Mouse (Mus musculus): ENCODE measurements around the gene Arl4a. TPM values are rescaled to one million over a fixed set of nuclear protein-coding genes. Genes with fewer than 3 reads are reported as not detected.
A peak's percentile ranks its signal among the peaks of the same experiment; 100 is the strongest.

The Arl4a gene
- polyA plus RNA-seq, 1 experiment from 2014 or later: 88.1 TPM

GRCm38 (mm10) chr12:40037226-40037813 lies 505 bp downstream of the Arl4a start:
- WGBS: under 1% methylated on average over 36 of the region's 60 CpGs
- DNase-seq (ENCODE audit: low spot score): peak; percentile 98

GRCm38 (mm10) chr12:40036666-40037065 lies 1.2 kb downstream of the Arl4a start:
- DNase-seq (ENCODE audit: low spot score) (peak; percentile 38), ATAC-seq (ENCODE audit: low FRiP score) (no peak)
- Histone ChIP-seq H3K27me3 (ENCODE audit: control insufficient read depth, insufficient read depth, low read length) (no peaks in the 10 kb centered on the region), H3K4me3 (ENCODE audit: low read depth, low read length) (peak overlapping the region; percentile 66), H3K36me3 (ENCODE audit: control insufficient read depth, insufficient read depth, low read length) (no peaks in the 10 kb centered on the region), H3K4me1 (replicated peaks; ENCODE audit: control insufficient read depth, insufficient read depth, low read length) (no peaks in the 10 kb centered on the region), H3K9ac (ENCODE audit: low read depth, low read length) (peak overlapping the region; percentile 74), H3K4me2 (replicated peaks; ENCODE audit: low read depth, low read length) (peak overlapping the region; percentile 60), H3K27ac (ENCODE audit: low read depth, low read length) (peak overlapping the region; percentile 70; the same call in 1 of the 2 replicates), H3K9me3 (ENCODE audit: control insufficient read depth, low read length) (no peaks in the 10 kb centered on the region)
- WGBS: 4% methylated on average over 11 of the region's 11 CpGs

More at GRCm38 (mm10) chr12:40037226-40037813, 505 bp downstream of the Arl4a start:
- H3K9me3 ChIP-seq (ENCODE audit: control insufficient read depth, low read length): no peaks in the 10 kb centered on the region
- no peaks in the 10 kb centered on the region for H3K36me3 ChIP-seq (ENCODE audit: control insufficient read depth, insufficient read depth, low read length)
- ATAC-seq (ENCODE audit: low FRiP score): peak; percentile 99
- H3K4me2 ChIP-seq (replicated peaks; ENCODE audit: low read depth, low read length): peak overlapping the region; percentile 60
- peak overlapping the region; percentile 66 for H3K4me3 ChIP-seq (ENCODE audit: low read depth, low read length)
- H3K27ac ChIP-seq (ENCODE audit: low read depth, low read length): peak overlapping the region; percentile 77
- no peaks in the 10 kb centered on the region for H3K27me3 ChIP-seq (ENCODE audit: control insufficient read depth, insufficient read depth, low read length)
- H3K9ac ChIP-seq (ENCODE audit: low read depth, low read length): peak overlapping the region; percentile 74
- H3K4me1 ChIP-seq (replicated peaks; ENCODE audit: control insufficient read depth, insufficient read depth, low read length): no peaks in the 10 kb centered on the region

GRCm38 (mm10) chr12:40035506-40035905 lies 2.3 kb downstream of the Arl4a start:
- 86% methylated on average over 4 of the region's 4 CpGs for WGBS
- no peaks in the 10 kb centered on the region for H3K4me1 ChIP-seq (replicated peaks; ENCODE audit: control insufficient read depth, insufficient read depth, low read length)
- peak overlapping the region; percentile 66 for H3K4me3 ChIP-seq (ENCODE audit: low read depth, low read length)

DNA sequence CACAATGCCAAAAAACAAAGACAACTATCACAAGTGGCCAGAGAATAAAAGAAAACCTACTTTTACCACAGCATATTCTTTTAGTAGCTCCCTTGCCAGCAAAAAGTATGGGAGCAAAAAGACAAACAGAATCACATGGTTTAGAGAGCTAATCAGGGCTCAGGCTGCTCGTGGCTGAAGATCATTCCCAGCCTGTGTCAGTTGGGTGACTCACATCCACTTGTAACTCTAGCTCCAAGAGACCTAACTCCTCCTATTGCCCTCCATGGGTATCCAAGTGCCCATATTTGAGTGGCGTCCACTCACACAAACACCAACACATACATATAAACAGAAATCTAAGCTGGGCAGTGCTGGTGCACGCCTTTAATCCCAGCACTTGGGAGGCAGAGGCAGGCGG lies 8.6 kb downstream of the Arl4a start:
- Histone ChIP-seq H3K4me2 (replicated peaks; ENCODE audit: low read depth, low read length) (no peak overlapping the region), H3K36me3 (ENCODE audit: control insufficient read depth, insufficient read depth, low read length) (no peaks in the 10 kb centered on the region)
- 83% methylated on average over 4 of the region's 4 CpGs for WGBS

More at GRCm38 (mm10) chr12:40035506-40035905, 2.3 kb downstream of the Arl4a start:
- ATAC-seq (ENCODE audit: low FRiP score) (no peak), DNase-seq (ENCODE audit: low spot score) (no peak)
- Histone ChIP-seq H3K4me2 (replicated peaks; ENCODE audit: low read depth, low read length) (peak overlapping the region; percentile 60), H3K9me3 (ENCODE audit: control insufficient read depth, low read length) (no peaks in the 10 kb centered on the region), H3K27ac (ENCODE audit: low read depth, low read length) (no peak overlapping the region), H3K27me3 (ENCODE audit: control insufficient read depth, insufficient read depth, low read length) (no peaks in the 10 kb centered on the region), H3K9ac (ENCODE audit: low read depth, low read length) (no peak overlapping the region; the same call in 1 of the 2 replicates), H3K36me3 (ENCODE audit: control insufficient read depth, insufficient read depth, low read length) (no peaks in the 10 kb centered on the region)

DNA sequence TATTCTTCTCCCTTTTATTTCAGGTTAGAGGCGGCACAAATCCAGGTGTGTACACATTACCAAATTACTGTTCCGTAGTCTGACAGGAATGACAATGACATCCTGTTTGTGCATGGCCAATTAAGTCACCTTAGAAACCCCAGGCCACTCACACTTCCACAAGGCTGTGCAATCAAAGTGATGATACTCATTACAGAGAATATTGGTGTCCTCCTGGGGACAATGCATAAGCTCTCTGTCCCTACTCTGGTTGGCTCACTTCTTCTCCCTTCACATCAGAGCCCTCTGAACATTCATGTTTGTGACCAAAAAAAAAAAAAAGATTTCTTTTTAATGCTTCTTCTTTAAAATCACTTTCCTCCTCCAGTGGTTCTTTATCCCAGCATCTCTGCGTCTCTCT lies 10.0 kb downstream of the Arl4a start:
- H3K4me2 ChIP-seq (replicated peaks; ENCODE audit: low read depth, low read length): no peak overlapping the region
- H3K9ac ChIP-seq (ENCODE audit: low read depth, low read length): no peak overlapping the region
- H3K27me3 ChIP-seq (ENCODE audit: control insufficient read depth, insufficient read depth, low read length): no peaks in the 10 kb centered on the region
- ATAC-seq (ENCODE audit: low FRiP score) (no peak), DNase-seq (ENCODE audit: low spot score) (no peak)
- no peak overlapping the region for H3K27ac ChIP-seq (ENCODE audit: low read depth, low read length)
- no peaks in the 10 kb centered on the region for H3K9me3 ChIP-seq (ENCODE audit: control insufficient read depth, low read length)
- WGBS: 86% methylated on average over 3 of the region's 3 CpGs
- no peak overlapping the region for H3K4me3 ChIP-seq (ENCODE audit: low read depth, low read length)
- no peaks in the 10 kb centered on the region for H3K36me3 ChIP-seq (ENCODE audit: control insufficient read depth, insufficient read depth, low read length)
- no peaks in the 10 kb centered on the region for H3K4me1 ChIP-seq (replicated peaks; ENCODE audit: control insufficient read depth, insufficient read depth, low read length)

More for the DNA sequence above, 8.6 kb downstream of the Arl4a start:
- Histone ChIP-seq H3K4me1 (replicated peaks; ENCODE audit: control insufficient read depth, insufficient read depth, low read length) (no peaks in the 10 kb centered on the region), H3K9me3 (ENCODE audit: control insufficient read depth, low read length) (no peaks in the 10 kb centered on the region), H3K27ac (ENCODE audit: low read depth, low read length) (no peak overlapping the region), H3K27me3 (ENCODE audit: control insufficient read depth, insufficient read depth, low read length) (no peaks in the 10 kb centered on the region), H3K9ac (ENCODE audit: low read depth, low read length) (no peak overlapping the region), H3K4me3 (ENCODE audit: low read depth, low read length) (no peak overlapping the region)
- DNase-seq (ENCODE audit: low spot score): no peak
- no peak for ATAC-seq (ENCODE audit: low FRiP score)

DNA sequence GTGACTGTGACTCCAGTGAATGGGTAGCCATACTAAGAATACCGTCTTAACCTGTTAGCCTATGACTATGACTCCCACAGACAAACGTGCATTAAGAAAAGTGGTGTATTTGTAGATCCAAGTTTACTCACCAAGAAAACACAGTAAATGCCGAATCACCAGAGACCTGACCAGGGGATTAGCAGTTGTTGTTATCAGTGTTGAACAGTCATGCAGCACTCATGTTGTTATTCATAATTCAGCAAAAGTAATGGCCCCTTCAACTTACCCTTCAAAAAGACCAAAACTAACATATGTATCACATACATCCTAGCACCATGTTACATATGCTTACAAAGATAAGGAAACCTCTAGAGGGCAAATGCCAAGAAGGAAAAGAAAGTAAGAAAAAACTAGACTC lies 10.4 kb downstream of the Arl4a start:
- Histone ChIP-seq H3K27me3 (ENCODE audit: control insufficient read depth, insufficient read depth, low read length) (no peaks in the 10 kb centered on the region), H3K36me3 (ENCODE audit: control insufficient read depth, insufficient read depth, low read length) (no peaks in the 10 kb centered on the region), H3K9me3 (ENCODE audit: control insufficient read depth, low read length) (no peaks in the 10 kb centered on the region), H3K27ac (ENCODE audit: low read depth, low read length) (no peak overlapping the region), H3K4me3 (ENCODE audit: low read depth, low read length) (no peak overlapping the region), H3K4me1 (replicated peaks; ENCODE audit: control insufficient read depth, insufficient read depth, low read length) (no peaks in the 10 kb centered on the region), H3K9ac (ENCODE audit: low read depth, low read length) (no peak overlapping the region), H3K4me2 (replicated peaks; ENCODE audit: low read depth, low read length) (no peak overlapping the region)
- 94% methylated on average over 3 of the region's 3 CpGs for WGBS
- DNase-seq (ENCODE audit: low spot score) (no peak), ATAC-seq (ENCODE audit: low FRiP score) (no peak)

DNA sequence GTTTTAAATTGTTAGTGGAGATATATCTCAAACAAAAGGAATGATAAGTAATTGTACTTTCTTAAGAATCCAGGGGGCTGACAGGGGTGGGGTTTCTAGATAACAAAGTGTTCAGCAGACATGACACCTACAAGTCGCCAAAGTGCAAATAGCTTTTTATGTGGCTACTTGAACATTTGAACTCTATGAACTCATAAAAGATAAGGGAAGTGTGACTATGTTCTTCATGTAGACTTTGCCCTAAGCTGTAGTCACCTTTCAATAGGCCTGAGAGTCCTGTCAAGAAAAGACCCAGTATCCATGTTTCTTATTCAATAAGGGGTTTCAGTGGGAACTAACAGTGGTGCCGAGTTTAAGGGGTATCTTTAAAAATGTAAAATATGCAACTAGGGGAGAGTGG lies 13.9 kb downstream of the Arl4a start:
- DNase-seq (ENCODE audit: low spot score): no peak
- 89% methylated on average over 2 of the region's 2 CpGs for WGBS
- no peaks in the 10 kb centered on the region for H3K27me3 ChIP-seq (ENCODE audit: control insufficient read depth, insufficient read depth, low read length)
- H3K9me3 ChIP-seq (ENCODE audit: control insufficient read depth, low read length): no peaks in the 10 kb centered on the region
- no peak for ATAC-seq (ENCODE audit: low FRiP score)
- H3K4me3 ChIP-seq (ENCODE audit: low read depth, low read length): no peak overlapping the region
- no peaks in the 10 kb centered on the region for H3K4me1 ChIP-seq (replicated peaks; ENCODE audit: control insufficient read depth, insufficient read depth, low read length)
- no peak overlapping the region for H3K4me2 ChIP-seq (replicated peaks; ENCODE audit: low read depth, low read length)
- no peak overlapping the region for H3K9ac ChIP-seq (ENCODE audit: low read depth, low read length)
- no peaks in the 10 kb centered on the region for H3K36me3 ChIP-seq (ENCODE audit: control insufficient read depth, insufficient read depth, low read length)
- no peak overlapping the region for H3K27ac ChIP-seq (ENCODE audit: low read depth, low read length)

DNA sequence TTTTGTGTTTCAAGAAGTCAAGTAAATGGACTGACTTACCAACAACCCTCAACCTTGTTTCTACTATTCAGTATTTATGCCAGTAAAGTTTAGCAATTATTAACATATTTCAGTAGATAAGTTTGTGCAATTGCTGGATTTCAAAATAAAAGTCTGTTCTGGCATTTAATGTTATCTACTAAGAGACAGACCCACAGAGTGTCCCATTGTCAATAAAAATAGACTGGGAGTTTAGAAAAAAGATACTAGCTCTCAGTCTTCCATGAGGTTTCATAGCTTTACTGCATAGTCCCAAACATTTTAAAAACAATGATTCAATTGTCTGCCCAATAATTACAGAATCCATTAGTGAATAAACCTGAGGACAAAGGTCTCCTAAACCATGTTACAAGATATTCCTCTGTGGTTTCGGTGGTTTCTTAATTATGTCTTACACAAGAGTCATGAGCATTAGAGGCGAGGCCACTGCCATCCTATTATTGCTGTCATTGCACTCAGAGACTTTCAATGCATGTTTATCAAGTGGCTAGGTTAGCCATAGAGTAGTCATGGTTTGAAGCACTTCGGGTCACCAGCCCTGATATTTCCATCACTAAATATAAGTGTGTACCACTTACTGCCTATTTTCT lies 14.7 kb downstream of the Arl4a start:
- no peak for ATAC-seq (ENCODE audit: low FRiP score)
- H3K4me2 ChIP-seq (replicated peaks; ENCODE audit: low read depth, low read length): no peak overlapping the region

GRCm38 (mm10) chr12:40022344-40022743 lies 15.5 kb downstream of the Arl4a start:
- Histone ChIP-seq H3K4me3 (ENCODE audit: low read depth, low read length) (no peak overlapping the region), H3K4me2 (replicated peaks; ENCODE audit: low read depth, low read length) (no peak overlapping the region), H3K4me1 (replicated peaks; ENCODE audit: control insufficient read depth, insufficient read depth, low read length) (no peaks in the 10 kb centered on the region), H3K27ac (ENCODE audit: low read depth, low read length) (no peak overlapping the region), H3K36me3 (ENCODE audit: control insufficient read depth, insufficient read depth, low read length) (no peaks in the 10 kb centered on the region), H3K27me3 (ENCODE audit: control insufficient read depth, insufficient read depth, low read length) (no peaks in the 10 kb centered on the region), H3K9ac (ENCODE audit: low read depth, low read length) (no peak overlapping the region), H3K9me3 (ENCODE audit: control insufficient read depth, low read length) (no peaks in the 10 kb centered on the region)
- DNase-seq (ENCODE audit: low spot score) (no peak), ATAC-seq (ENCODE audit: low FRiP score) (no peak)
- 83% methylated on average over 3 of the region's 3 CpGs for WGBS

More for the DNA sequence above, 14.7 kb downstream of the Arl4a start:
- 85% methylated on average over 3 of the region's 3 CpGs for WGBS
- H3K4me1 ChIP-seq (replicated peaks; ENCODE audit: control insufficient read depth, insufficient read depth, low read length): no peaks in the 10 kb centered on the region
- no peaks in the 10 kb centered on the region for H3K27me3 ChIP-seq (ENCODE audit: control insufficient read depth, insufficient read depth, low read length)
- H3K4me3 ChIP-seq (ENCODE audit: low read depth, low read length): no peak overlapping the region
- H3K36me3 ChIP-seq (ENCODE audit: control insufficient read depth, insufficient read depth, low read length): no peaks in the 10 kb centered on the region
- no peak for DNase-seq (ENCODE audit: low spot score)
- no peak overlapping the region for H3K9ac ChIP-seq (ENCODE audit: low read depth, low read length)
- no peak overlapping the region for H3K27ac ChIP-seq (ENCODE audit: low read depth, low read length)
- no peaks in the 10 kb centered on the region for H3K9me3 ChIP-seq (ENCODE audit: control insufficient read depth, low read length)
